ENCODE assay signal across 8 mouse cellular contexts in the genomic region with DNA sequence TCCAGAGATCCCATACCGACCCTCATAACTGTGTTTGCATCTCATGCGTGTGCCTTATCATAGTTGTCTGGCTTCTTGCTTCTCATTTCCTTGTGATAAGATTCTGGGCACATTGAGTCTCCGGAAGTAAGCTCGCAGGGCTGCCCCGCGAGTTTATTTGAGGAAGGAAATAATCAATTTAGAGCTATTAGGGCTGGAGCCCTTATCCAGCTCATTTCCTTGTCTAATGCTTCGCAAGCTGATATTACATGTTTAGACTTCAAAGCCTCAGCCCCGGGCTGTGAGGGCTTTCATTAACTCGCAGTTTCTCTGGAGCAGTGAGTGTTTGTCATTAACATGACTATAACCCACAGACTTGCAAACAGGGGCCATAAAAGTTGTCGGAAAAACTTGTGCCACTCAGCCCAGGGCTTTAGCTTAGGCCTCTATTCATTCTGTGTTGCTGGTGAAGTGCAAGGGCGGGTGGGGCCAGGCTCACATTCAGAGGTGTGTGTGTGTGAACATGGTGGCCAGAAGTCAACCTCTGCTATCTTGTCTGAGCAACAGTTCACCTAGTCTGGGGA.
DNase-seq lines count a peak whose midpoint lies in the region; ATAC-seq and TF ChIP-seq lines count a peak whose summit lies in the region.
"Had no signal": no experiment of that assay in that cellular context is flagged by ENCODE, and none has a peak within 500 bp of the region (broad histone marks: within the 10 kb centered on the region; RNA-seq: fewer than 3 reads in every experiment).

No protein-coding gene starts in this region.

- no peak for TF ChIP-seq CTCF in ES-Bruce4 (IDR thresholded peaks at IDR 0.05; ENCODE audit: low read depth, low read length)
- no peak for TF ChIP-seq CTCF in kidney, adult 2 months (conservative IDR thresholded peaks at IDR 0.05; ENCODE audit: insufficient read depth, insufficient read length, low read depth, low read length)
- no peak for TF ChIP-seq CTCF in lung, embryonic 14.5 days (IDR thresholded peaks at IDR 0.05; ENCODE audit: low read depth)

- peak; percentile 13 to 21 for DNase-seq in B cell, adult 2 months
- DNase-seq in kidney, adult 2 months: peak; percentile 68
- DNase-seq in lung, embryonic 14.5 days: peak; percentile 49
- no peak for DNase-seq in spleen, postnatal 10 days (ENCODE audit: low spot score in 2 of 2)
- DNase-seq in frontal cortex, postnatal 14 days (ENCODE audit: low spot score in 2 of 2): no peak
- no peak for DNase-seq in yolk sac, embryonic 10.5 days (ENCODE audit: low spot score)
- DNase-seq: gastrocnemius, postnatal 10 days had no signal

- no peak overlapping the region for H3K27ac ChIP-seq in ES-Bruce4 (ENCODE audit: insufficient read depth, low read length)
- 0 out of 2 replicates have a peak overlapping the region, but pooled peaks have one; percentile 13 for H3K27ac ChIP-seq in kidney, adult 2 months (ENCODE audit: insufficient read depth, low read depth, low read length)
- H3K27ac ChIP-seq in lung, embryonic 14.5 days (ENCODE audit: low read depth): no peak overlapping the region

- no peak for ATAC-seq in lung, embryonic 14.5 days (ENCODE audit: insufficient read depth)

- TF ChIP-seq EP300 in ES-Bruce4 (IDR thresholded peaks at IDR 0.05; ENCODE audit: insufficient read depth, low read depth, low read length): 0 out of 2 replicates have a peak, but pooled peaks have one; percentile 45

- H3K4me1 ChIP-seq in ES-Bruce4 (ENCODE audit: control insufficient read depth, insufficient read depth, low read length): no peaks in the 10 kb centered on the region
- peaks cover 2% of the 10 kb centered on the region; the same call in 1 of the 2 replicates for H3K4me1 ChIP-seq in kidney, adult 2 months (ENCODE audit: control insufficient read depth, insufficient read depth, low read length)
- peaks cover 21% of the 10 kb centered on the region for H3K4me1 ChIP-seq in lung, embryonic 14.5 days (ENCODE audit: insufficient read depth)

- no peaks in the 10 kb centered on the region for H3K9me3 ChIP-seq in ES-Bruce4 (replicated peaks; ENCODE audit: control insufficient read depth, insufficient read depth, low read length, poor library complexity, severe bottlenecking)
- no peaks in the 10 kb centered on the region for H3K9me3 ChIP-seq in lung, embryonic 14.5 days (ENCODE audit: low read depth, low read length)

- 32% methylated on average over 11 of the region's 11 CpGs for WGBS in kidney, adult 2 months
- WGBS in lung, embryonic 14.5 days: 30% methylated on average over 11 of the region's 11 CpGs

- no peak for TF ChIP-seq POLR2A in ES-Bruce4 (IDR thresholded peaks at IDR 0.05; ENCODE audit: insufficient read depth, low read length)
- no peak for TF ChIP-seq POLR2A in kidney, adult 2 months (IDR thresholded peaks at IDR 0.05; ENCODE audit: low read depth, low read length)

- H3K4me3 ChIP-seq in ES-Bruce4 (ENCODE audit: low read depth, low read length): no peak overlapping the region
- no peak overlapping the region for H3K4me3 ChIP-seq in kidney, adult 2 months (ENCODE audit: insufficient read depth, low read depth, low read length)
- no peak overlapping the region for H3K4me3 ChIP-seq in lung, embryonic 14.5 days (ENCODE audit: low read depth, low read length)

- H3K27me3 ChIP-seq in ES-Bruce4 (ENCODE audit: control insufficient read depth, insufficient read depth, low read length, poor library complexity, severe bottlenecking): no peaks in the 10 kb centered on the region; the same call in 1 of the 2 replicates
- no peaks in the 10 kb centered on the region for H3K27me3 ChIP-seq in kidney, adult 2 months (replicated peaks; ENCODE audit: control insufficient read depth, insufficient read depth, low read length)
- no peaks in the 10 kb centered on the region for H3K27me3 ChIP-seq in lung, embryonic 14.5 days (ENCODE audit: insufficient read depth, low read length)

- H3K9ac ChIP-seq in ES-Bruce4 (ENCODE audit: low read depth, poor library complexity, severe bottlenecking): no peak overlapping the region
- no peak overlapping the region for H3K9ac ChIP-seq in lung, embryonic 14.5 days

- H3K36me3 ChIP-seq in ES-Bruce4 (ENCODE audit: control insufficient read depth, insufficient read depth, low read length, poor library complexity, severe bottlenecking): no peaks in the 10 kb centered on the region
- no peaks in the 10 kb centered on the region for H3K36me3 ChIP-seq in kidney, adult 2 months (ENCODE audit: control insufficient read depth, insufficient read depth, low read length)
- H3K36me3 ChIP-seq in lung, embryonic 14.5 days (ENCODE audit: insufficient read depth): no peaks in the 10 kb centered on the region

- 0 out of 2 replicates have a peak overlapping the region, but pooled peaks have one; percentile 10 for H3K4me2 ChIP-seq in lung, embryonic 14.5 days

Comparison
In these comparisons a context has a peak if more than half of its experiments do, and no peak if none do; other contexts are left out.
1. DNase-seq: peak in B cell, adult 2 months (2 of 2), kidney, adult 2 months (single experiment) and lung, embryonic 14.5 days (single experiment); none in spleen, postnatal 10 days (0 of 2), frontal cortex, postnatal 14 days (0 of 2) and yolk sac, embryonic 10.5 days (single experiment).